Mouse (Mus musculus): ENCODE data around the gene Mfsd12. TPM values are rescaled to one million over a fixed set of nuclear protein-coding genes. Genes with fewer than 3 reads are reported as not detected.
A peak's percentile ranks its signal among the peaks of the same experiment; 100 is the strongest.

Gene Mfsd12
- polyA plus RNA-seq, 1 experiment from 2014 or later = 4.1 TPM

DNA sequence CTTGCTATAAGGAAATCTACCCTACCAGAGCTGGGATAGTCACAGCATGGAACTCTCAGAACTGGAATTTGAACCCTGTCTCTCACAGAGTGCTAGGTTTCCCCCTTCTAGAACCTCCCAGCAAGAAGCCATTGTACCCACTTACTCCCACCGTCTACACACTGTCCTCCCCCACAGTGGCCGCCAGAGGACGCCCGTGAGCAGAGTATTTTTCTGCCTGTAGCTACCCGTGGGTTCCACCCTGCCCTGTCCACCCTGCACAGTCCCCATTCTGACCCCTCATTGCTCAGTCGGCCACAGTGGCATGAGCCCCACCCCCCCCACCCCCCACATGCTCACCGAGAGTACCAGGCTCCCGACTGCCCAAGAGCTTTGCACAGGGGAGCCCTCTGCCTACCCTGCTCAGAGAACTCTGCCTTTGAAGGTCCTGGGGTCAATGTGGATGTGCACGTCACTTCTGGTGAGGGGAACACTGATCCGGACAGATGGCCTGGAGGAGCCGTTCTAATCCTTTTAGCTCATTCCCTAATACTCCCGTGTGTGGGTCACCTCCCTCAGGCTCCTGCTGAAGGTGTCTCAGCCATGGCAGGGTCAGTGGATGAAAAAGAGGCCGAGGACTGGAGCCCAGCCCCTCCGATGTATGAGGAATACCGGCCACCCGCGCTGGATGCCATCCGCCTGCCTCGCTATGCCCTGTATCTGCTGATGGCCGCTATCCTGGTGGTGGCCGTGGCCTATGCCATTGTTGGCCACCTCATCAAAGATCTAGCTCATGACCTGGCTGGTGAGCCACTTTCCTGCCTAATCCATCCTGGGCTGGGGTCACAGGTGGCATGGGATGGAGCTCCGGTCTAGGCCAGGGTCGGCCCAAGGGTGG, 32.7 kb downstream of the Mfsd12 start:
- Histone ChIP-seq H3K4me3 (ENCODE audit: low read depth, low read length) (no peak overlapping the region), H3K4me1 (ENCODE audit: control insufficient read depth, insufficient read depth, low read length) (peaks cover 6% of the 10 kb centered on the region), H3K36me3 (ENCODE audit: control insufficient read depth, insufficient read depth, low read length) (peaks cover 38% of the 10 kb centered on the region), H3K9ac (ENCODE audit: low read length) (no peak overlapping the region), H3K4me2 (ENCODE audit: low read length) (no peak overlapping the region), H3K27me3 (replicated peaks; ENCODE audit: control insufficient read depth, insufficient read depth, low read length) (no peaks in the 10 kb centered on the region), H3K9me3 (replicated peaks; ENCODE audit: control insufficient read depth, low read length) (no peaks in the 10 kb centered on the region), H3K27ac (ENCODE audit: low read depth, low read length) (no peak overlapping the region)
- WGBS = 59% methylated on average over 23 of the region's 23 CpGs
- ATAC-seq (peak; percentile 74), DNase-seq (ENCODE audit: low spot score) (peak; percentile 57)

DNA sequence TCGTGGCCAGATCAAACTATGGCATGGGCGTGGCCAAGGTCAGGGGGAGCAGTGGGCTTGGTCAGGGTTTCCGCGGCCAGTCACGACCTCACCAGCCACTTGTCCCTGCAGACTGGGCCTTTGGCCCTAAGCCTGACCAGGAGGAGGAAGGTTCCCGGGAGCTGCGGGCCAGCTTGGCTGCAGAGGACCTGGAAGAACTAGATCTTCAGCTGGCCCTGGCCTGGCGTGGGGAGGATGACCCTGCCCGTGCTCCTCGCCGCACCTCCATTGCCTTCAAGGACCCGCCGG, 33.3 kb downstream of the Mfsd12 start:
- DNase-seq (ENCODE audit: low spot score) = no peak
- no peak overlapping the region for H3K9ac ChIP-seq (ENCODE audit: low read length)
- H3K9me3 ChIP-seq (replicated peaks; ENCODE audit: control insufficient read depth, low read length) = no peaks in the 10 kb centered on the region
- no peaks in the 10 kb centered on the region for H3K27me3 ChIP-seq (replicated peaks; ENCODE audit: control insufficient read depth, insufficient read depth, low read length)
- 91% methylated on average over 13 of the region's 13 CpGs for WGBS
- peaks cover under 1% of the 10 kb centered on the region; the same call in 1 of the 2 replicates for H3K4me1 ChIP-seq (ENCODE audit: control insufficient read depth, insufficient read depth, low read length)
- ATAC-seq = no peak
- H3K27ac ChIP-seq (ENCODE audit: low read depth, low read length) = no peak overlapping the region
- peaks cover 38% of the 10 kb centered on the region for H3K36me3 ChIP-seq (ENCODE audit: control insufficient read depth, insufficient read depth, low read length)
- H3K4me2 ChIP-seq (ENCODE audit: low read length) = no peak overlapping the region
- no peak overlapping the region for H3K4me3 ChIP-seq (ENCODE audit: low read depth, low read length)

GRCm38 (mm10) chr10:81392270-81392669, 35.0 kb downstream of the Mfsd12 start:
- Histone ChIP-seq H3K27ac (ENCODE audit: low read depth, low read length) (no peak overlapping the region), H3K4me2 (ENCODE audit: low read length) (no peak overlapping the region), H3K27me3 (replicated peaks; ENCODE audit: control insufficient read depth, insufficient read depth, low read length) (no peaks in the 10 kb centered on the region), H3K9me3 (replicated peaks; ENCODE audit: control insufficient read depth, low read length) (no peaks in the 10 kb centered on the region), H3K36me3 (ENCODE audit: control insufficient read depth, insufficient read depth, low read length) (peaks cover 23% of the 10 kb centered on the region), H3K4me3 (ENCODE audit: low read depth, low read length) (no peak overlapping the region), H3K9ac (ENCODE audit: low read length) (no peak overlapping the region), H3K4me1 (ENCODE audit: control insufficient read depth, insufficient read depth, low read length) (no peaks in the 10 kb centered on the region; the same call in 1 of the 2 replicates)
- ATAC-seq = no peak
- DNase-seq (ENCODE audit: low spot score) = no peak
- 85% methylated on average over 6 of the region's 6 CpGs for WGBS

DNA sequence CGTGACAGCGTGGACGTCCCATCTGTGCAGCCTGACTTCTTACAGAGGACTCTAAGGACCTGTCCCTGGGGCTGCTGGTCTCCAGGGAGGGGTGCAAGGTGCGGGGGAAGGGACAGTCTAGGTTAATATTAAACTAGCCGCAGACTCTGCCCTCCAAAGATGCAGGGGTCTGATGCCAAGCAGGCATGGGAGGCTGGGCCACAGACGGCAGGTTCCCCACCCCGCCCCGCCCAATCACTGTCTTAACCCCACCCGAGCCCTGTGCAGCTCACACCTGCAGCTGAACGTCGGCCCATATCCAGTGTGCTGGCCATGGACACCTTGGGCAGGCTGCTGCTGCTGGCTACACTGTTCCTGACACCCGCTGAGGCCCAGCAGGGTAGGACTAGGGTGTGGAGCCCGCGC, 35.5 kb downstream of the Mfsd12 start, which contains the start of gene Smim24:
Gene Smim24, plus strand, starts transcription at position 271 of the 405 bp plus-strand sequence.
- Histone ChIP-seq H3K27me3 (replicated peaks; ENCODE audit: control insufficient read depth, insufficient read depth, low read length) (no peaks in the 10 kb centered on the region), H3K4me2 (ENCODE audit: low read length) (peak within 1 kb of the TSS; percentile 42), H3K4me1 (ENCODE audit: control insufficient read depth, insufficient read depth, low read length) (no peaks in the 10 kb centered on the region; the same call in 1 of the 2 replicates), H3K27ac (ENCODE audit: low read depth, low read length) (no peak within 1 kb of the TSS; the same call in 1 of the 2 replicates), H3K4me3 (ENCODE audit: low read depth, low read length) (no peak within 1 kb of the TSS), H3K36me3 (ENCODE audit: control insufficient read depth, insufficient read depth, low read length) (peaks cover 19% of the 10 kb centered on the region), H3K9me3 (replicated peaks; ENCODE audit: control insufficient read depth, low read length) (no peaks in the 10 kb centered on the region), H3K9ac (ENCODE audit: low read length) (peak within 1 kb of the TSS; percentile 50; the same call in 1 of the 2 replicates)
- ATAC-seq (no peak), DNase-seq (ENCODE audit: low spot score) (no peak)
- 73% methylated on average over 14 of the region's 14 CpGs for WGBS

GRCm38 (mm10) chr10:81393456-81394063, 36.3 kb downstream of the Mfsd12 start:
- ATAC-seq = no peak
- H3K9me3 ChIP-seq (replicated peaks; ENCODE audit: control insufficient read depth, low read length) = no peaks in the 10 kb centered on the region
- no peak overlapping the region for H3K4me3 ChIP-seq (ENCODE audit: low read depth, low read length)
- no peaks in the 10 kb centered on the region; the same call in 1 of the 2 replicates for H3K4me1 ChIP-seq (ENCODE audit: control insufficient read depth, insufficient read depth, low read length)
- H3K27me3 ChIP-seq (replicated peaks; ENCODE audit: control insufficient read depth, insufficient read depth, low read length) = no peaks in the 10 kb centered on the region
- DNase-seq (ENCODE audit: low spot score) = no peak
- peak overlapping the region; percentile 50; the same call in 1 of the 2 replicates for H3K9ac ChIP-seq (ENCODE audit: low read length)
- peak overlapping the region; percentile 42 for H3K4me2 ChIP-seq (ENCODE audit: low read length)
- no peak overlapping the region; the same call in 1 of the 2 replicates for H3K27ac ChIP-seq (ENCODE audit: low read depth, low read length)
- peaks cover 12% of the 10 kb centered on the region for H3K36me3 ChIP-seq (ENCODE audit: control insufficient read depth, insufficient read depth, low read length)
- 8% methylated on average over 19 of the region's 19 CpGs for WGBS

DNA sequence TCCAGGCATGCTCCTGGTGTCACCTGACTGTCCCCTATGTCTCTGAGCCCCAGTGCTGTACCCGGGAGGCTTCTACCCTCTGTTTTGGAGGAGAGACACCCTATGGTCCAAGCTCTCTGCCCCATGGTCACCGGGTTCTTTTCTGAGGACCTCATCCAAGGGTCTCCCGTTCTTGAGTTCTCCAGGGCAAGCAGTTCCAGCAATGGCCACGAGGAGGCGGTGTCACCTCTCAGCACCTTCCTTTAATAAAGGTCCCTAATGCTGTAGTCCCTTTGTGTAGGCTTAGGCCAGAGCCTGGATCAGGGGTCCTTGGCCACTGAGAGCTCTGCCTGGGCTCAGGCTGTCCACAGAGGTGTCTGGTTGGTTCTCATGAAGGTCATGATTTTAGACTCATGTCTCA, 37.8 kb downstream of the Mfsd12 start:
- no peak overlapping the region for H3K27ac ChIP-seq (ENCODE audit: low read depth, low read length)
- peak; percentile 19; the same call in 1 of the 2 replicates for ATAC-seq
- no peak overlapping the region for H3K4me3 ChIP-seq (ENCODE audit: low read depth, low read length)
- H3K4me1 ChIP-seq (ENCODE audit: control insufficient read depth, insufficient read depth, low read length) = no peaks in the 10 kb centered on the region; the same call in 1 of the 2 replicates
- H3K4me2 ChIP-seq (ENCODE audit: low read length) = no peak overlapping the region
- 19% methylated on average over 5 of the region's 5 CpGs for WGBS
- H3K27me3 ChIP-seq (replicated peaks; ENCODE audit: control insufficient read depth, insufficient read depth, low read length) = no peaks in the 10 kb centered on the region
- peak; percentile 76 for DNase-seq (ENCODE audit: low spot score)
- H3K9ac ChIP-seq (ENCODE audit: low read length) = no peak overlapping the region
- no peaks in the 10 kb centered on the region for H3K9me3 ChIP-seq (replicated peaks; ENCODE audit: control insufficient read depth, low read length)
- peaks cover 16% of the 10 kb centered on the region for H3K36me3 ChIP-seq (ENCODE audit: control insufficient read depth, insufficient read depth, low read length)

GRCm38 (mm10) chr10:81395865-81396264, 38.6 kb downstream of the Mfsd12 start:
- H3K27ac ChIP-seq (ENCODE audit: low read depth, low read length) = no peak overlapping the region
- ATAC-seq = no peak
- H3K4me2 ChIP-seq (ENCODE audit: low read length) = no peak overlapping the region
- H3K9ac ChIP-seq (ENCODE audit: low read length) = peak overlapping the region; percentile 21; the same call in 1 of the 2 replicates
- no peaks in the 10 kb centered on the region; the same call in 1 of the 2 replicates for H3K4me1 ChIP-seq (ENCODE audit: control insufficient read depth, insufficient read depth, low read length)
- no peak overlapping the region for H3K4me3 ChIP-seq (ENCODE audit: low read depth, low read length)
- no peaks in the 10 kb centered on the region for H3K27me3 ChIP-seq (replicated peaks; ENCODE audit: control insufficient read depth, insufficient read depth, low read length)
- no peak for DNase-seq (ENCODE audit: low spot score)
- WGBS = 92% methylated on average over 4 of the region's 4 CpGs
- no peaks in the 10 kb centered on the region for H3K9me3 ChIP-seq (replicated peaks; ENCODE audit: control insufficient read depth, low read length)
- peaks cover 19% of the 10 kb centered on the region for H3K36me3 ChIP-seq (ENCODE audit: control insufficient read depth, insufficient read depth, low read length)

GRCm38 (mm10) chr10:81396749-81397148, 39.5 kb downstream of the Mfsd12 start:
- Histone ChIP-seq H3K4me1 (ENCODE audit: control insufficient read depth, insufficient read depth, low read length) (peaks cover 7% of the 10 kb centered on the region), H3K9ac (ENCODE audit: low read length) (peak overlapping the region; percentile 22; the same call in 1 of the 2 replicates), H3K4me2 (ENCODE audit: low read length) (no peak overlapping the region), H3K9me3 (replicated peaks; ENCODE audit: control insufficient read depth, low read length) (no peaks in the 10 kb centered on the region), H3K27me3 (replicated peaks; ENCODE audit: control insufficient read depth, insufficient read depth, low read length) (no peaks in the 10 kb centered on the region), H3K27ac (ENCODE audit: low read depth, low read length) (no peak overlapping the region), H3K36me3 (ENCODE audit: control insufficient read depth, insufficient read depth, low read length) (peaks cover 18% of the 10 kb centered on the region), H3K4me3 (ENCODE audit: low read depth, low read length) (no peak overlapping the region)
- no peak for DNase-seq (ENCODE audit: low spot score)
- 67% methylated on average over 5 of the region's 5 CpGs for WGBS
- no peak for ATAC-seq

DNA sequence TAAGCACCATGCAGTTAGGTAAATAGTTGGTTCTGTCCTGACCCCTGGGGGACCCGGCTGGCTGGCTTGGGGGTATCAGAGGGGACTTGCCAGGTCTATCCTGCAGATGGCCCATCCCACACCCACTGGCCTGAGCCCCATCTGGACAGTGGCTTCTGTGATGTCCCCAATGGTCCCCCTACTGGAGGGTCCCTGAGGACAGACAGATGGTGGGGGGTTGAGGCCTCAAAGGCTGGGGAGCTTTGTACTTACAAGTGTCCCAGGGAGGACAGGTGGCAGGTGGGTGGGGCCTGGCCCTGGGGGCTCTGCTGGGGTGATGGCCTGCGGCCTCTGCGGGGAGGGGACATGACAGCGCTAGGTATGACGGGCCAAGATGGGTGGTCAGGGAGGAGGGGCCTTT, 42.0 kb downstream of the Mfsd12 start:
- no peak overlapping the region for H3K4me2 ChIP-seq (ENCODE audit: low read length)
- H3K9ac ChIP-seq (ENCODE audit: low read length) = no peak overlapping the region
- ATAC-seq (no peak), DNase-seq (ENCODE audit: low spot score) (no peak)
- no peak overlapping the region for H3K4me3 ChIP-seq (ENCODE audit: low read depth, low read length)
- no peaks in the 10 kb centered on the region for H3K27me3 ChIP-seq (replicated peaks; ENCODE audit: control insufficient read depth, insufficient read depth, low read length)
- WGBS = 66% methylated on average over 5 of the region's 5 CpGs
- no peaks in the 10 kb centered on the region for H3K9me3 ChIP-seq (replicated peaks; ENCODE audit: control insufficient read depth, low read length)
- H3K27ac ChIP-seq (ENCODE audit: low read depth, low read length) = no peak overlapping the region
- H3K36me3 ChIP-seq (ENCODE audit: control insufficient read depth, insufficient read depth, low read length) = peaks cover 28% of the 10 kb centered on the region
- H3K4me1 ChIP-seq (ENCODE audit: control insufficient read depth, insufficient read depth, low read length) = peaks cover 24% of the 10 kb centered on the region

Measured in forebrain, embryonic 14.5 days (tissue).